Mouse (Mus musculus): Measurements from ENCODE around the gene Rec114. TPM values are rescaled to one million over a fixed set of nuclear protein-coding genes. Genes with fewer than 3 reads are reported as not detected.

Gene Rec114
- total RNA-seq, 2 experiments from 2014 or later, result not detected

GRCm38 (mm10) chr9:58719471-58719870, 24.3 kb downstream of the Rec114 start:
- no peak for DNase-seq (ENCODE audit: low spot score in 2 of 2)

GRCm38 (mm10) chr9:58718964-58719363, 24.8 kb downstream of the Rec114 start:
- no peak for DNase-seq (ENCODE audit: low spot score in 2 of 2)

- no peak for DNase-seq (ENCODE audit: low spot score in 2 of 2)
Measured at GRCm38 (mm10) chr9:58716886-58717285, 26.9 kb downstream of the Rec114 start.

- no peak for DNase-seq (ENCODE audit: low spot score in 2 of 2)
Measured at GRCm38 (mm10) chr9:58710642-58711041, 33.1 kb downstream of the Rec114 start.

GRCm38 (mm10) chr9:58709939-58710338, 33.8 kb downstream of the Rec114 start:
- DNase-seq (ENCODE audit: low spot score in 2 of 2), result peak; percentile 74 to 83

- DNase-seq (ENCODE audit: low spot score in 2 of 2), result no peak
Measured at GRCm38 (mm10) chr9:58707796-58708195, 36.0 kb downstream of the Rec114 start.

GRCm38 (mm10) chr9:58706024-58706423, 37.7 kb downstream of the Rec114 start:
- DNase-seq (ENCODE audit: low spot score in 2 of 2), result no peak

- no peak for DNase-seq (ENCODE audit: low spot score in 2 of 2)
Measured at GRCm38 (mm10) chr9:58703766-58704165, 40.0 kb downstream of the Rec114 start.

GRCm38 (mm10) chr9:58701751-58702150, 42.0 kb downstream of the Rec114 start:
- no peak for DNase-seq (ENCODE audit: low spot score in 2 of 2)

GRCm38 (mm10) chr9:58698486-58698885, 45.3 kb downstream of the Rec114 start:
- no peak for DNase-seq (ENCODE audit: low spot score in 2 of 2)

GRCm38 (mm10) chr9:58691471-58691870, 52.3 kb downstream of the Rec114 start:
- no peak for DNase-seq (ENCODE audit: low spot score in 2 of 2)

- no peak for DNase-seq (ENCODE audit: low spot score in 2 of 2)
Measured at GRCm38 (mm10) chr9:58690701-58691100, 53.1 kb downstream of the Rec114 start.

GRCm38 (mm10) chr9:58688076-58688475, 55.7 kb downstream of the Rec114 start:
- no peak for DNase-seq (ENCODE audit: low spot score in 2 of 2)

GRCm38 (mm10) chr9:58685290-58685689, 58.5 kb downstream of the Rec114 start:
- DNase-seq (ENCODE audit: low spot score in 2 of 2), result no peak

- DNase-seq (ENCODE audit: low spot score in 2 of 2), result no peak
Measured at GRCm38 (mm10) chr9:58683372-58683771, 60.4 kb downstream of the Rec114 start.

- peak in 1 of 2 experiments; percentile 24 for DNase-seq (ENCODE audit: low spot score in 2 of 2)
Measured at GRCm38 (mm10) chr9:58682106-58682505, 61.7 kb downstream of the Rec114 start.

GRCm38 (mm10) chr9:58681411-58681810, 62.4 kb downstream of the Rec114 start:
- no peak for DNase-seq (ENCODE audit: low spot score in 2 of 2)

GRCm38 (mm10) chr9:58675371-58675770, 68.4 kb downstream of the Rec114 start:
- DNase-seq (ENCODE audit: low spot score in 2 of 2), result no peak

- DNase-seq (ENCODE audit: low spot score in 2 of 2), result no peak
Measured at GRCm38 (mm10) chr9:58674736-58675135, 69.0 kb downstream of the Rec114 start.

GRCm38 (mm10) chr9:58672474-58672873, 71.3 kb downstream of the Rec114 start:
- no peak for DNase-seq (ENCODE audit: low spot score in 2 of 2)

GRCm38 (mm10) chr9:58669819-58670218, 73.9 kb downstream of the Rec114 start:
- DNase-seq (ENCODE audit: low spot score in 2 of 2), result no peak

- DNase-seq (ENCODE audit: low spot score in 2 of 2), result no peak
Measured at GRCm38 (mm10) chr9:58669071-58669470, 74.7 kb downstream of the Rec114 start.

GRCm38 (mm10) chr9:58668171-58668570, 75.6 kb downstream of the Rec114 start:
- DNase-seq (ENCODE audit: low spot score in 2 of 2), result no peak

- no peak for DNase-seq (ENCODE audit: low spot score in 2 of 2)
Measured at GRCm38 (mm10) chr9:58667244-58667643, 76.5 kb downstream of the Rec114 start.
